Mouse (Mus musculus) embryonic facial prominence, embryonic 15.5 days (tissue): Measurements from ENCODE around the gene Gm20388. TPM values are rescaled to one million over a fixed set of nuclear protein-coding genes. Genes with fewer than 3 reads are reported as not detected.
A peak's percentile ranks its signal among the peaks of the same experiment; 100 is the strongest.

Experiments
- ATAC-seq: fragments of 200-750 bp; cut with Nextera tagmentation; 2 replicates; pipeline ENCODE4 v1.8.0; 2017; ENCODE audit warnings: low read depth, moderate TSS enrichment; ENCODE audit not compliant: insufficient number of reproducible peaks, low FRiP score, low TSS enrichment
- H3K27ac ChIP-seq: fragments of 300-500 bp; sonication (generic); replicated peaks from 2 replicates; pipeline ENCODE4 v1.5.1; 2015; ENCODE audit warnings: mild to moderate bottlenecking, inconsistent platforms
- H3K27me3 ChIP-seq: fragments of 300-500 bp; sonication (generic); 2 replicates; pipeline ENCODE4 v1.6.1; 2015; ENCODE audit warnings: inconsistent platforms
- H3K36me3 ChIP-seq: fragments of 300-500 bp; sonication (generic); 2 replicates; pipeline ENCODE4 v1.6.1; 2015; ENCODE audit warnings: mild to moderate bottlenecking, inconsistent platforms
- H3K4me1 ChIP-seq: fragments of 300-500 bp; sonication (generic); 2 replicates; pipeline ENCODE4 v1.6.1; 2015; ENCODE audit warnings: inconsistent platforms
- H3K4me2 ChIP-seq: fragments of 300-500 bp; sonication (generic); replicated peaks from 2 replicates; pipeline ENCODE4 v1.6.1; 2015; ENCODE audit warnings: mild to moderate bottlenecking, inconsistent platforms
- H3K4me3 ChIP-seq: fragments of 300-500 bp; sonication (generic); replicated peaks from 2 replicates; pipeline ENCODE4 v1.5.1; 2015; ENCODE audit warnings: mild to moderate bottlenecking, inconsistent platforms
- H3K9ac ChIP-seq: fragments of 300-500 bp; sonication (generic); 2 replicates; pipeline ENCODE4 v1.6.1; 2015; ENCODE audit warnings: inconsistent platforms
- H3K9me3 ChIP-seq: fragments of 300-500 bp; sonication (generic); replicated peaks from 2 replicates; pipeline ENCODE4 v1.6.1; 2016; ENCODE audit warnings: inconsistent platforms
- WGBS: fragments of 180-500 bp; shearing (Covaris S2); methylation state at CpG from one replicate; pipeline ENCODE4 v1.1.7; 2015; 5-methylcytosine and 5-hydroxymethylcytosine counted together
- polyA plus RNA-seq: library from polyadenylated mRNA; unstranded; fragments of >200 nt; fragmentation: Nextera tagmentation; extraction: Ambion mirVana; gene quantifications from 2 replicates; pipeline ENCODE4 v1.2.1, GENCODE M21; 2015

The Gm20388 gene
- polyA plus RNA-seq, 1 experiment from 2014 or later, result 8.0 TPM

GRCm38 (mm10) chr8:121642804-121643203 is 1732.2 kb downstream of the Gm20388 start:
- no peak overlapping the region for H3K4me2 ChIP-seq
- WGBS, result 67% methylated on average over 3 of the region's 3 CpGs
- no peaks in the 10 kb centered on the region for H3K36me3 ChIP-seq
- no peak overlapping the region for H3K9ac ChIP-seq
- H3K27me3 ChIP-seq, result no peaks in the 10 kb centered on the region
- H3K4me1 ChIP-seq, result peaks cover 58% of the 10 kb centered on the region
- no peak overlapping the region for H3K4me3 ChIP-seq
- H3K27ac ChIP-seq, result no peak overlapping the region
- ATAC-seq, result no peak
- no peaks in the 10 kb centered on the region for H3K9me3 ChIP-seq

- WGBS, result 61% methylated on average over 11 of the region's 11 CpGs
- no peaks in the 10 kb centered on the region for H3K36me3 ChIP-seq
- no peaks in the 10 kb centered on the region for H3K9me3 ChIP-seq
- ATAC-seq, result no peak
- H3K4me3 ChIP-seq, result no peak overlapping the region
- H3K27ac ChIP-seq, result peak overlapping the region; percentile 53; the same call in 1 of the 2 replicates
- H3K4me1 ChIP-seq, result peaks cover 64% of the 10 kb centered on the region
- no peak overlapping the region for H3K9ac ChIP-seq
- no peak overlapping the region for H3K4me2 ChIP-seq
- no peaks in the 10 kb centered on the region for H3K27me3 ChIP-seq
Observed at GRCm38 (mm10) chr8:121643384-121643783, 1732.7 kb downstream of the Gm20388 start.

GRCm38 (mm10) chr8:121647511-121648215 is 1737.0 kb downstream of the Gm20388 start:
- no peaks in the 10 kb centered on the region for H3K36me3 ChIP-seq
- WGBS, result 80% methylated on average over 12 of the region's 12 CpGs
- H3K27ac ChIP-seq, result no peak overlapping the region
- H3K4me2 ChIP-seq, result no peak overlapping the region
- H3K4me3 ChIP-seq, result no peak overlapping the region
- no peak for ATAC-seq
- no peaks in the 10 kb centered on the region for H3K27me3 ChIP-seq
- peaks cover 83% of the 10 kb centered on the region for H3K4me1 ChIP-seq
- H3K9ac ChIP-seq, result no peak overlapping the region
- no peaks in the 10 kb centered on the region for H3K9me3 ChIP-seq

- no peaks in the 10 kb centered on the region for H3K9me3 ChIP-seq
- peaks cover 77% of the 10 kb centered on the region for H3K4me1 ChIP-seq
- no peak overlapping the region for H3K9ac ChIP-seq
- WGBS, result 65% methylated on average over 16 of the region's 16 CpGs
- no peaks in the 10 kb centered on the region for H3K36me3 ChIP-seq
- H3K4me3 ChIP-seq, result no peak overlapping the region
- H3K4me2 ChIP-seq, result no peak overlapping the region
- H3K27me3 ChIP-seq, result no peaks in the 10 kb centered on the region
- no peak for ATAC-seq
- H3K27ac ChIP-seq, result no peak overlapping the region
Observed at GRCm38 (mm10) chr8:121648451-121648850, 1737.8 kb downstream of the Gm20388 start.

GRCm38 (mm10) chr8:121649423-121649822 is 1738.8 kb downstream of the Gm20388 start:
- Histone ChIP-seq H3K9ac (no peak overlapping the region), H3K4me2 (peak overlapping the region; percentile 93), H3K4me1 (peaks cover 76% of the 10 kb centered on the region)

GRCm38 (mm10) chr8:121649904-121650303 is 1739.3 kb downstream of the Gm20388 start:
- H3K9me3 ChIP-seq, result no peaks in the 10 kb centered on the region
- no peak overlapping the region for H3K27ac ChIP-seq
- H3K27me3 ChIP-seq, result no peaks in the 10 kb centered on the region
- no peak overlapping the region for H3K9ac ChIP-seq
- H3K4me1 ChIP-seq, result peaks cover 71% of the 10 kb centered on the region
- peak overlapping the region; percentile 93 for H3K4me2 ChIP-seq
- H3K4me3 ChIP-seq, result peak overlapping the region; percentile 64
- ATAC-seq, result no peak
- 52% methylated on average over 10 of the region's 10 CpGs for whole genome bisulfite sequencing
- H3K36me3 ChIP-seq, result no peaks in the 10 kb centered on the region

More at GRCm38 (mm10) chr8:121649423-121649822, 1738.8 kb downstream of the Gm20388 start:
- H3K4me3 ChIP-seq, result peak overlapping the region; percentile 64; the same call in 1 of the 2 replicates
- no peaks in the 10 kb centered on the region for H3K27me3 ChIP-seq
- H3K27ac ChIP-seq, result no peak overlapping the region
- no peaks in the 10 kb centered on the region for H3K36me3 ChIP-seq
- no peaks in the 10 kb centered on the region for H3K9me3 ChIP-seq
- no peak for ATAC-seq
- WGBS, result 80% methylated on average over 5 of the region's 5 CpGs

GRCm38 (mm10) chr8:121650389-121651307 is 1740.0 kb downstream of the Gm20388 start:
- H3K4me2 ChIP-seq, result peak overlapping the region; percentile 93
- ATAC-seq, result no peak
- no peaks in the 10 kb centered on the region for H3K9me3 ChIP-seq
- no peaks in the 10 kb centered on the region for H3K36me3 ChIP-seq
- 52% methylated on average over 20 of the region's 20 CpGs for WGBS
- peak overlapping the region; percentile 64 for H3K4me3 ChIP-seq
- no peaks in the 10 kb centered on the region for H3K27me3 ChIP-seq
- no peak overlapping the region for H3K27ac ChIP-seq
- peaks cover 63% of the 10 kb centered on the region for H3K4me1 ChIP-seq
- peak overlapping the region; percentile 50 for H3K9ac ChIP-seq

GRCm38 (mm10) chr8:121651308-121651873 is 1740.8 kb downstream of the Gm20388 start:
- H3K4me1 ChIP-seq, result peaks cover 59% of the 10 kb centered on the region
- H3K36me3 ChIP-seq, result no peaks in the 10 kb centered on the region
- H3K4me3 ChIP-seq, result peak overlapping the region; percentile 64
- no peak for ATAC-seq
- peak overlapping the region; percentile 93 for H3K4me2 ChIP-seq
- 10% methylated on average over 47 of the region's 47 CpGs for WGBS
- H3K27ac ChIP-seq, result peak overlapping the region; percentile 13; the same call in 1 of the 2 replicates
- peak overlapping the region; percentile 50 for H3K9ac ChIP-seq
- H3K9me3 ChIP-seq, result no peaks in the 10 kb centered on the region
- no peaks in the 10 kb centered on the region for H3K27me3 ChIP-seq

GRCm38 (mm10) chr8:121651874-121652361 is 1741.3 kb downstream of the Gm20388 start:
- no peaks in the 10 kb centered on the region for H3K27me3 ChIP-seq
- peak overlapping the region; percentile 50 for H3K9ac ChIP-seq
- WGBS, result 0% methylated on average over 55 of the region's 56 CpGs
- H3K9me3 ChIP-seq, result no peaks in the 10 kb centered on the region
- ATAC-seq, result no peak
- peak overlapping the region; percentile 93 for H3K4me2 ChIP-seq
- no peaks in the 10 kb centered on the region for H3K36me3 ChIP-seq
- peak overlapping the region; percentile 64 for H3K4me3 ChIP-seq
- H3K4me1 ChIP-seq, result peaks cover 55% of the 10 kb centered on the region
- H3K27ac ChIP-seq, result peak overlapping the region; percentile 13; the same call in 1 of the 2 replicates

GRCm38 (mm10) chr8:121652774-121653323 is 1742.2 kb downstream of the Gm20388 start, which contains the start of gene Zcchc14:
Gene Zcchc14 (minus strand): TSS chr8:121652901.
- Histone ChIP-seq H3K9me3 (no peaks in the 10 kb centered on the region), H3K27ac (peak within 1 kb of the TSS; percentile 92), H3K36me3 (no peaks in the 10 kb centered on the region), H3K27me3 (no peaks in the 10 kb centered on the region), H3K4me3 (peak within 1 kb of the TSS; percentile 79), H3K9ac (peak within 1 kb of the TSS; percentile 87), H3K4me2 (peak within 1 kb of the TSS; percentile 93), H3K4me1 (peaks cover 47% of the 10 kb centered on the region)
- ATAC-seq, result peak; percentile 99
- WGBS, result under 1% methylated on average over 48 of the region's 67 CpGs
